Mouse (Mus musculus) testis, adult 2 months (tissue): Measurements from ENCODE around the gene Zfp628.

ENCODE experiments used
- CTCF ChIP-seq: fragments of 200-500 bp; IDR thresholded peaks from 2 replicates; pipeline ENCODE4 v1.5.1; 2012; ENCODE audit warnings: low read depth, mild to moderate bottlenecking, inconsistent platforms, low read length, moderate library complexity; ENCODE audit not compliant: control insufficient read depth, insufficient read depth, insufficient replicate concordance
- POLR2A ChIP-seq: fragments of 200-500 bp; IDR thresholded peaks from 2 replicates; pipeline ENCODE4 v1.6.1; 2012; ENCODE audit warnings: low read depth, mild to moderate bottlenecking, inconsistent platforms, low read length, moderate library complexity; ENCODE audit not compliant: control insufficient read depth

GRCm38 (mm10) chr7:4866631-4867180 lies 48.3 kb upstream of the Zfp628 start:
- TF ChIP-seq CTCF (no peak), POLR2A (no peak)
